Mouse (Mus musculus) R1 (cell line): Measurements from ENCODE around the gene Atp6v1f.

Source experiments
- DNase-seq: peaks from one replicate; pipeline ENCODE4 v3.0.0-alpha.2; 2018; ENCODE audit warnings: low read depth, low spot score

The Atp6v1f gene

GRCm38 (mm10) chr6:29467583-29468354 lies at the start of gene Atp6v1f:
TSS of gene Atp6v1f (plus strand) at chr6:29467718.
- DNase-seq, result peak; percentile 97

DNA sequence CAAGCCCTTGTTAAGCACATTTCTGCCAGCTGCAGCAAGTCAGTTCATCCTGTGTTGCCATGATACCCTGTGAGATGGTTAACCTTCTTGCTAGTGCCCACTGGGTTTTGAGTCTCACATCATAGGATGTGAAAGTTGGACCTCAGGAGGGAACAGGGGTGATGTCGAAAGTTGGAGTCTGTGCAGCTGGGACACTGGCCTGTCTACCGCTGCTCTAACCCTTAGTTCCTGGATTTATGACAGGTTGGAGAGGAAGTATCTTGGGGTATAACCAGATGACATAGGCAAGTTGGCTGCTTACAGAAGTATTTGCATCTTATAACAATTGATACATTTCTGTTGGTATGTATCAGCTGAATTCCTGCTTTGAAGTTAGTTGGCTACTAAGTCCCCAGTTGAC lies 46.9 kb upstream of the Atp6v1f start:
- DNase-seq, result no peak

DNA sequence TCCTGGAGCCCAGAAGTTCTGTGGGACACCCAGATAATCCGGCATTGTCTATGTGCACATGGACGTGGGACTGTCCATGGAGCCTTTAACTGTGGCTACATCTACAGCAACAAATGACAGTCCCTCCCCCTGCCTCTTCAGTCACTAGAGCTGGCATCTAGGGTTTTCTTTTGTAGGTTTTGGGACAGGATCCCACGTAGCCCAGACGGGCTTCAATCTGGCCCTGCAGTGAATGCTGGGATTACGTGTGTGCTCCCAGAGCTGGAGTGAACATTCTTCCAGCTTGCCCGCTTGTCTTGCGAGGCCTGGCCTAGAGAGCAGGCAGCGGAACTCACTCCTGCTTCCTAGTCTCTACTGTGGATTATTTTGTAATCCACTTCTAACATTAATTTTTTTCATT lies 42.4 kb upstream of the Atp6v1f start:
- DNase-seq, result no peak

DNA sequence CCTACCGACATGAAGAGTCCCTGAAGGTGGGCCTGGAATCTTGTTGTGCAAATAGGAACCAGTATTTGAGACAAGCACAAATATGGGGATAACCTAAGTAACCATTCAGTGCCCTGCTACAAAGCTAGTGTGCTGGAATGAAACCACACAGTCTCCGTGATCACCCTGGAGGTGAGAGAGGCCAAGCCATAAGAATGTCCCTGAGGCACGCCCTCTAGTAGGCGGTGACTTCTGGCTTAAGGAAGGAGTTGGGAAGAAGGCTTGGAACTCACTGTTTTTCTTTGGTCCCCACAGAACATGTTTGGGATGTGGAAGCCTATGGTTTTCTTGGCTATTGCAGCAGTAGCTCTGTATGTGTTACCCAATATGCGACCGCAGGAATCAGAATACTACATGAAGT lies 41.2 kb upstream of the Atp6v1f start:
- DNase-seq, result peak; percentile 52

- DNase-seq, result no peak
Observed at GRCm38 (mm10) chr6:29428171-29428570, 39.3 kb upstream of the Atp6v1f start.

- peak; percentile 37 for DNase-seq
Observed at GRCm38 (mm10) chr6:29430681-29431420, 36.7 kb upstream of the Atp6v1f start.

DNA sequence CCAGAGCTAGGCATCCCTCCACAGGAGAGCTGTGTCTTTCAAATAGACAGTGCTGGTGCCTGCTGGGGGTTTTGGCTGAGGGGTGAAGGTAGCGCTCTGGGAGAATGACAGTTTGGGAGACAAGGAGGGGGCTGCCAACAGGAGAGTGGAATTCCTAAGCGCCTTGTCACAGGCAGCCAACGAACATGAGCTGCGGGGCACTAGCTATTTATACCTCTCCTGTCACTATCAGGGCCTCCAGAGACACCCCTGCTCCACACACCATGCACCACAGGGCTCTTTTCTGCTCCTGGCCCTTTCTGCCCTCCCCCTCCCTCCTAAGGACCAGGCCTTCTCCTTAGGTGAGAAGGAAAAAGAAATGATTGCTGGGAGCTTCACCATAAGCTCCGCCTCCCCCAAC lies 36.0 kb upstream of the Atp6v1f start:
- no peak for DNase-seq

- no peak for DNase-seq
Observed at GRCm38 (mm10) chr6:29432156-29432555, 35.4 kb upstream of the Atp6v1f start.

GRCm38 (mm10) chr6:29432676-29433037 lies 34.9 kb upstream of the Atp6v1f start:
- DNase-seq, result no peak

DNA sequence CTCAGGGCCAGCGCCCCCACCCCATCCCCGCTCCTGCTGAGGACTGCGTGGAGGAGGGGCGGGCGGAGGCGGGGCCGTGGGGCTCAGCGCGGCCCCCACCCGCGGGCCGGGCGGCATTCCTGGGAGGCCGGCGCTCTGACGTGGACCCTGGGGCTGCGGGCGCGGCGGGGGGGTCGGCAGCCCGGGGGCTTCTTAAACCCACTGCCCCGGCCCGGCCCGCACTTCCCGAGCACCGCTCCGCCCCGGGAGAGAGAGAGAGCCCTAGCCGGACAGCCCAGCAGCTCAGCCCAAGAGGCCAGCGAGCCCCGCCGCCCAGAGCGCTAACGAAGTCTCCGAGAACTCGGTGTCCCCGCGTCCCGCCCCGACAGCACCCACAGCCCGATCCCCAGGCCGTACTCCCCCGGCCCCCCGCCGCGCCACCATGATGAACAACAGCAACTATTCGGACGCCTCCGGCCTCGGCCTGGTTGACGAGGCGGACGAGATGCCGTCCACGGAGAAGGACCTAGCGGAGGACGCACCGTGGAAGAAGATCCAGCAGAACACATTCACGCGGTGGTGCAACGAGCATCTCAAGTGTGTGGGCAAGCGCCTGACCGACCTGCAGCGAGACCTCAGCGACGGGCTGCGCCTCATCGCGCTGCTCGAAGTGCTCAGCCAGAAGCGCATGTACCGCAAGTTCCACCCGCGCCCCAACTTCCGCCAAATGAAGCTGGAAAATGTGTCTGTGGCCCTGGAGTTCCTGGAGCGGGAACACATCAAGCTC lies 34.3 kb upstream of the Atp6v1f start, which contains the start of gene Flnc:
Flnc (plus strand) TSS at position 219 of the 766 bp plus-strand sequence.
- DNase-seq, result peak; percentile 28

DNA sequence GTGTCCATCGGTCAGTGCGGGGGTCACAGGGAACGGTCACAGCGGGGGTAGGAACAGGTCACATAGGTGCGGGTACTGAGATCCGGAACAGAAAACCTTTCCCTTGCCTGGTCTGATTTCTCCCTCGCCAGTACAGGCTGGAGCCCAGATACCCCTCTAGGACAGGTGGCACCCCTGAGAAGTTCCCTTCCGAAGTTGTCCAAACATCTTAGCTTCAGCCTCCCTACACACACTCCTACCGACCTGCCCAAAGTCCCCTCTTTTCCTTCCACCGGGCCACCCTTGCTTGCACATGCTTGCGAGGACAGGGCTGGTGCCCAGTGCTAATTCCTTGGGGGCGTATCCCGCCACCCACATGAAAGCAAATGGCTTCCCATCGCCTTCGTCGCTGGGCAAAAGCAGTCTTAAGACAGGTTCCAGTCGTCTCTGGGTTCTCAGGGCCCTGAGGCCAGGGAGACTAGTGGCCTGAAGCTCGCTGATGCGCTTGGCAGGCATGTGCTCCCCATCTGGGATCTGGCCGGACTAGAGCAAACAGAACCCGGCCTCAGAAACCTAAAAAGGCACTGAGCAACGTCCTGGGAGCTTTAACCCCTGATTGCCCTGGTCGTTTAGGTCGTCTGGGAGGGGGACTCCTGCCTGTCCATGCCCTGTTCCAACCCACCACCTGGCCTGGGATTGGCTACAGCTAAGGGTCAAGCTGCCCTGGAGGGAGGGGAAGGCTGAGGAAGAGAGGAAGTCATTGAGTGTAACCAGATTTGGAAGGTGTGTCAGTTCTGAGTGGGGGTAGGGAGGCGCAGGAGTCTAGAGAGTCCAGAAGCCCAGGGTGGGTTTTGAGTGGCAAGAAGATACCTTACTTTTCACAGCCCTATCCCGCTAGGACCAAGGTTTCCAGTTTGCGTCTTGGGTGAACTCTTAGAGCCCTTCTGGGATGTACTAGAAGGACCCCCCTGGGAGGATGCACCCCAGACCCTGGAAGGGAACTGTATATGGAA lies 33.4 kb upstream of the Atp6v1f start:
- peak; percentile 36 for DNase-seq

DNA sequence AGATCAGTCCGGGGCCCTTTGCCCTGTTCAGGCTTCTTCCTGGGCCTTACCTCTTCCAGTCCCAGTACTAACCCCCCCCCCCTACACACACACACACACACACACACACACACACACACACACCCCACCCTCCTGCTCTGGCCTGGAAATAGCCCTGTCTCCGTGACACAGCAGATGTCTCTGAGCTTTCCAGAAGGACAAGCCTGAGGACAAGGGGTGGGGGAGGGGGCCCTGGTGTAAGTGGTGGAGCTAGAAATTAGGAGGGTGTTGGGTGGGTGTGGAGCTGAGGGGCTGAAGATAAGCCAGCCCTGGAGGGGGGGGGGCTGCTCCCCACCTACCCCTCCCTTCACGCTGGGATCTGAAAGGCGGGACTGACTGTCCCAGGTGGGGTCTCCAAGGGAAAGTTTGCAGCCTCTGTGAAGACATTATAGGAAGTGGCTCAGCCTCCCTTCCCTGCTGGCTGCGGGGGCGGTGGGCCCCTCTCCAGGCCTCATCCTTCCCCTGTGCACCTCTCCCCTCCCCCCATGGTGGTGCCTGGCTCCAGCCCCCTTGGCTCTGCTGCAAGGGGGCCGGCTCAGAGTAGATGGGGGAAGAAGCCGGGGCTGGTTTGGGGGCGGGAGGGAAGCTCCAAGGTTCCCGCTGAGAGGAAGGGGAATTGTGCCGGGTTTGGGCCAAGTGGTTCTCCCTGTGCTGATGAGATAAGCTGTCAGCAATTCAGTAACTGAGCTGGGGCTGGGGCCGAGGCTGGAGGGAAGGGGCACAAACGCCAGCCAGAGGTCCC lies 32.4 kb upstream of the Atp6v1f start:
- DNase-seq, result peak; percentile 72

DNA sequence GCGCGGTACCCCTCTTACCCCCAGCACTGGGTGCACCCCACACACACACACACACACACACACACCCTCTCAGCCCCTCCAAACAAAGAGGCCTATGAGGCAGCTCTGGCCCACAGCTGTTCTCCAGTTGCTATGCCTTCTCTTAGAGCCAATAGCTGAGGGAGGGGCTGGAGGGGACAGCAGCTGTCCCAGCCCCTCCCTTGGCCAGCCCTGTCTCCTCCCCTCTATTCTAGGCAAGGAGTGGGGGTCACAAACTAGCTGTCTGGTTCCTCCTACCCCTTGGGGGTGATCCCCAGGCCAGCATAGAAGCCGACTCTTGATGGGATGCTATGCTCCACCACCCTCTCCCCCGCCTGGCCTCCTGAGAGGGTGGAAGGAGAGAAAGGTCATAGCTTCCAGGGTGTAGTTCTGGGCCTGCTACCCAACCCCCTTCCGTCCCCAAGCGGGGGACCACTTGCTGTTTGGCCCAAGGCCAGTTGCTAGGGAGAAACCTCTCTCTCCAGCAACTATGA lies 31.5 kb upstream of the Atp6v1f start:
- peak; percentile 44 for DNase-seq

- DNase-seq, result peak; percentile 61
Observed at GRCm38 (mm10) chr6:29436461-29436934, 31.0 kb upstream of the Atp6v1f start.

DNA sequence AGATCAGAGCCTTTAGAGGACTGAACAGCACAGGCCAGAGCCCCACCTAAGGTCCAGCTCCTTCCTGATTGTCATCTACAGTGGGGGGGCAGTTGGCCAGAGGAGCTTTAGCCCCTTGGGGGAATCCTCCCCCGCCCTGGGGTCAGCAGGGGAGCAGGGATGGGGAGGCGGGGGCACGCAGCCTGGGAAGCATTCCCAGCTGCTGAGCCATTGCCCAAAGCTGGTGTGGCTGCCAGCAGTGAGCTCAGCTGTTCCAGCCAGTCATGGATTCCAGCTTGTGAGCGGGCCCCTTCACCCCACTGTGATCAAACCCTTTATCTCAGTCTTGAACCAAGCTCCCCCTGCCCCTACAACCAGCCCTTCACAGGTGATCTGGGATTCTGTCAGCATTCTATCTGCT lies 28.3 kb upstream of the Atp6v1f start:
- no peak for DNase-seq

DNA sequence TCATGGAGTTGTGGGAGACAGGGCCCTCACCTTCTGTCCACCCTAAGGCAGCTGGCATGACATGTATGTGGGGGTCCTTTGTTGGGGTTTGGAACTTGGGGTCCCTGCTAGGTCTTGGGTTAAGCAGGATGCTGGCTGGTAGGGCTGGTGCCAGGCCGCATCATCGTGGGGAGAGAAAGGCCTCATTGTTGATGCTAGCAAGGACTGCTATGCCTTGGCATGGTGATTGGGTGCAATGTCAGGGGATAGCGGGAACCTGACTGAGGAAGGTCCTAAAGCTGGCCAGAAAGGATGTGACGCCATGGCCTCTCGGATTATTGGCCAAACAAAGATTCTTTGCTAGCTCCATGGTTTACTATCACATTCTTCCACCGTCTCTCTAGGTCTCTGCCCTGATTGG lies 27.7 kb upstream of the Atp6v1f start:
- DNase-seq, result no peak

- DNase-seq, result peak; percentile 73
Observed at GRCm38 (mm10) chr6:29444773-29445172, 22.7 kb upstream of the Atp6v1f start.

- DNase-seq, result no peak
Observed at GRCm38 (mm10) chr6:29445354-29445753, 22.2 kb upstream of the Atp6v1f start.

- DNase-seq, result peak; percentile 96
Observed at GRCm38 (mm10) chr6:29449858-29450257, 17.7 kb upstream of the Atp6v1f start.

- no peak for DNase-seq
Observed at GRCm38 (mm10) chr6:29450667-29451066, 16.9 kb upstream of the Atp6v1f start.
